Comparison of ENCODE assay signal across 16 mouse cellular contexts in genomic region chr10:85007861-85008840, GRCm38 (mm10).
A peak's percentile ranks its signal among the peaks of the same experiment; 100 is the strongest.
DNase-seq lines count a peak whose midpoint lies in the region; ATAC-seq lines count a peak whose summit lies in the region.
"Had no signal": no experiment of that assay in that cellular context is flagged by ENCODE, and none has a peak within 500 bp of the region (broad histone marks: within the 10 kb centered on the region; RNA-seq: fewer than 3 reads in every experiment).

No protein-coding gene starts in this region.

- H3K4me3 ChIP-seq in neural tube, embryonic 14.5 days (ENCODE audit: low read depth, low read length): no peak overlapping the region
- H3K4me3 ChIP-seq in neural tube, embryonic 15.5 days (replicated peaks): no peak overlapping the region
- H3K4me3 ChIP-seq in intestine, embryonic 16.5 days (ENCODE audit: low read length): no peak overlapping the region
- H3K4me3 ChIP-seq: embryonic facial prominence, embryonic 12.5 days; left cerebral cortex, adult 2 months; megakaryocyte, embryonic 14.5 days had no signal

- peak overlapping the region; percentile 12; the same call in 1 of the 2 replicates for H3K27ac ChIP-seq in neural tube, embryonic 14.5 days (ENCODE audit: low read depth, low read length)
- no peak overlapping the region for H3K27ac ChIP-seq in neural tube, embryonic 15.5 days (replicated peaks)
- H3K27ac ChIP-seq in intestine, embryonic 16.5 days (ENCODE audit: low read length): no peak overlapping the region
- H3K27ac ChIP-seq: embryonic facial prominence, embryonic 12.5 days; left cerebral cortex, adult 2 months had no signal

- DNase-seq in kidney, adult 9 months: peak; percentile 22
- no peak for DNase-seq in kidney, adult 11 months
- peak; percentile 26 for DNase-seq in yolk sac, embryonic 10.5 days (ENCODE audit: low spot score)
- no peak for DNase-seq in natural killer cell, adult 2 months (ENCODE audit: low spot score in 2 of 2)
- no peak for DNase-seq in c-Kit-positive CD71-positive TER-119-positive erythroid progenitor cells, embryonic 14.5 days (ENCODE audit: low spot score)
- DNase-seq: adrenal gland, adult 2 months; cerebellum, adult 2 months; gastrocnemius, postnatal 36 days; lung, postnatal 10 days had no signal

- H3K36me3 ChIP-seq in neural tube, embryonic 14.5 days (ENCODE audit: control insufficient read depth, insufficient read depth, low read length): no peaks in the 10 kb centered on the region; the same call in 1 of the 2 replicates
- H3K36me3 ChIP-seq in neural tube, embryonic 15.5 days: peaks cover 15% of the 10 kb centered on the region
- no peaks in the 10 kb centered on the region for H3K36me3 ChIP-seq in intestine, embryonic 16.5 days (ENCODE audit: control insufficient read depth, insufficient read depth, low read length)

- peaks cover 8% of the 10 kb centered on the region; the same call in 1 of the 2 replicates for H3K4me1 ChIP-seq in neural tube, embryonic 14.5 days (ENCODE audit: control insufficient read depth, insufficient read depth, low read length)
- H3K4me1 ChIP-seq in neural tube, embryonic 15.5 days: peaks cover 20% of the 10 kb centered on the region
- no peaks in the 10 kb centered on the region for H3K4me1 ChIP-seq in intestine, embryonic 16.5 days (ENCODE audit: control insufficient read depth, insufficient read depth, low read length)

- WGBS in neural tube, embryonic 14.5 days: 50% methylated on average over 11 of the region's 11 CpGs
- WGBS in neural tube, embryonic 15.5 days: 35% methylated on average over 11 of the region's 11 CpGs
- WGBS in intestine, embryonic 16.5 days: 72% methylated on average over 11 of the region's 11 CpGs

- no peaks in the 10 kb centered on the region for H3K27me3 ChIP-seq in neural tube, embryonic 14.5 days (ENCODE audit: control insufficient read depth, insufficient read depth, low read length)
- H3K27me3 ChIP-seq in neural tube, embryonic 15.5 days (replicated peaks): no peaks in the 10 kb centered on the region
- H3K27me3 ChIP-seq in intestine, embryonic 16.5 days (replicated peaks; ENCODE audit: control insufficient read depth, insufficient read depth, low read length): no peaks in the 10 kb centered on the region
- H3K27me3 ChIP-seq: embryonic facial prominence, embryonic 12.5 days; megakaryocyte, embryonic 14.5 days had no signal

- no peak overlapping the region for H3K9ac ChIP-seq in neural tube, embryonic 14.5 days (replicated peaks; ENCODE audit: low read depth, low read length)
- H3K9ac ChIP-seq in neural tube, embryonic 15.5 days (replicated peaks): no peak overlapping the region
- no peak overlapping the region for H3K9ac ChIP-seq in intestine, embryonic 16.5 days (ENCODE audit: low read depth, low read length)
- H3K9ac ChIP-seq: embryonic facial prominence, embryonic 12.5 days had no signal

- no peaks in the 10 kb centered on the region for H3K9me3 ChIP-seq in neural tube, embryonic 14.5 days (ENCODE audit: control insufficient read depth, low read length)
- H3K9me3 ChIP-seq in neural tube, embryonic 15.5 days (replicated peaks): no peaks in the 10 kb centered on the region
- H3K9me3 ChIP-seq in intestine, embryonic 16.5 days (ENCODE audit: control insufficient read depth, low read length): no peaks in the 10 kb centered on the region
- H3K9me3 ChIP-seq: embryonic facial prominence, embryonic 12.5 days; megakaryocyte, embryonic 14.5 days had no signal

- H3K4me2 ChIP-seq in neural tube, embryonic 14.5 days (ENCODE audit: low read depth, low read length): no peak overlapping the region
- no peak overlapping the region for H3K4me2 ChIP-seq in neural tube, embryonic 15.5 days
- H3K4me2 ChIP-seq in intestine, embryonic 16.5 days (ENCODE audit: low read depth, low read length): no peak overlapping the region
- H3K4me2 ChIP-seq: embryonic facial prominence, embryonic 12.5 days; heart, embryonic 11.5 days had no signal

- no peak for ATAC-seq in neural tube, embryonic 14.5 days (ENCODE audit: low read depth)
- ATAC-seq in neural tube, embryonic 15.5 days (ENCODE audit: low FRiP score): no peak
- peak; percentile 55 for ATAC-seq in intestine, embryonic 16.5 days

Comparison
In these comparisons a context has a peak if more than half of its experiments do, and no peak if none do; other contexts are left out.
1. DNase-seq: peak in kidney, adult 9 months (single experiment) and yolk sac, embryonic 10.5 days (single experiment); none in kidney, adult 11 months (single experiment), natural killer cell, adult 2 months (0 of 2) and c-Kit-positive CD71-positive TER-119-positive erythroid progenitor cells, embryonic 14.5 days (single experiment).